Mouse (Mus musculus) right cerebral cortex, postnatal 25 days (tissue): Measurements from ENCODE around the gene Vmn2r62.
"Not testable (repeated sequence)": the region's sequence is repeated elsewhere in the genome, so short reads cannot be mapped to it uniquely, and the experiment has no call there.

Source experiments
- DNase-seq: peaks from one replicate; pipeline ENCODE4 v3.0.0; 2022

The Vmn2r62 gene

DNA sequence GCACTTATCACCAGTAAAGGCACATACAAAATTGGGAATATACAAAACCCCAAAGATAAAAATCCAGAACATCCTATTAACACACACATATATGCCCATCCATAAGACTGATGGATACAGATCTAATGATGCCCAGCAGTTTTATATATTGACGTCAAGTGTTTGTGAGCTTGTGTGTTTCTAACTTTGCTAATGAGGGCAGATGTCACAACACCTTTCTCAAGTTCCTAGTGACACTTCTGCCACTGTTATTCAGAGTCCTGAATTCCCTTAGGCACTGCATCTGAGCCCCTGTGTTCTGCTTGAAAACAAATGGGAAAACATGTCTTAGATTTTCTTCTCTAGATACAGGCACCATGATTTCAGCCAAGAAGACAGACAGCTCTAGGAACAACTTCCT, at the start of gene Vmn2r62:
Gene Vmn2r62 (minus strand): TSS at position 101 of the 400 bp plus-strand sequence.
- DNase-seq = not testable (repeated sequence)

DNA sequence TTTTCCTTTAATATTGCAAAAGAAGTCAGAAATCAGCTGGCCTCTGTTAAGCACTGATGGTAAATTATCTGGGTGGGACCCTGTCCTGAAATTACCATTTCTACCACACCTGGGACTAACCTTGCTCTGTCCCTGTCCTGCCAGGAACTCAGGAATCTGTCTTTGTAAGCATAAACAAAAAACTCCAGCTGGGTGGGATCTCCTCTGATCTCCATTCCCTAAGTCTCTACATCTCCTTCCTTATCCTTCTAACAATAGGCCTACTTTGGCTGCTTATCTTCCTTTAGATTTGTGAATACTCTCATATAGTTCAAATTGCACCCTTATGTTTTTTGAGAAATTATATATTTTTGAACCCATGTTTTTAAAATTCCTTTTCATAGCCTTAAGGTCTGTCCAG, 45.0 kb upstream of the Vmn2r62 start:
- DNase-seq = not testable (repeated sequence)

DNA sequence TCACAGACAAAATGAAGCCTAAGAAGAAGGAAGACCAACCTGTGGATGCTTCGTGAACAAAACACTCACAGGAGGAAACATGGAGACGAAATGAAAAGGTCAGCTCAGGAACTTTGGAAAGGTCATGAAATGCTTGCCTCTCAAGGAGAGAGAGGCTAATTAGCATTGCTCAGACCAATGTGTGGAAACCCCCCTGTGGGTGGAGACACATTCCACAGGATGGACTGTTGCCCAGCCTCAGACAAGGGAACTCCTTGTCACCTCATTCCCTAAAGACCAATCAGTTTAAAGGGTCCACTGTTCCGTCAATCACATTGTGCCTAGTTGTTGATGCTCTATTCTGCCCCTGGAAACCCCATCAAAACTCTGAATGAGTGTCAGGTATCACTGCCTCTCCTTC, 38.9 kb upstream of the Vmn2r62 start:
- DNase-seq = no peak

DNA sequence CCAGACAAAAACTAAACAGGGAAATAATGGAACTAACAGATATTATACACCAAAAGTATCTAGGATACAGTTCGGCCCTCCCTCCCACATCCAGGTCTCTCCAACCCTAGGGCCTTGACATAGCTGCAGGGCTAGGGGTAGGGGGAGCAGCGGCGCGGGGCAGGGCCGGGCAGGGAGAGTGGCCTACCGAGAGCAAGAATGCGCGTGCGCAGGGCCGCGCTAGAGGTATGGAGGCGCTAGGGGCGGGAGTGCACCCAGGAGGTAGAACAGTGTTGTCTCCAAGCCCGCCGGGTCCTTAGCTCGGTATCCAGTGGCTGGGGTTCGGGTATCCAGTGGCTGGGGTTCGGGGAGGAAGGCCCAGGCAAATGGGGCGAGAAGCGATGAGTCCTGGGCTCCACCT, 43.5 kb downstream of the Vmn2r62 start:
- DNase-seq = no peak

DNA sequence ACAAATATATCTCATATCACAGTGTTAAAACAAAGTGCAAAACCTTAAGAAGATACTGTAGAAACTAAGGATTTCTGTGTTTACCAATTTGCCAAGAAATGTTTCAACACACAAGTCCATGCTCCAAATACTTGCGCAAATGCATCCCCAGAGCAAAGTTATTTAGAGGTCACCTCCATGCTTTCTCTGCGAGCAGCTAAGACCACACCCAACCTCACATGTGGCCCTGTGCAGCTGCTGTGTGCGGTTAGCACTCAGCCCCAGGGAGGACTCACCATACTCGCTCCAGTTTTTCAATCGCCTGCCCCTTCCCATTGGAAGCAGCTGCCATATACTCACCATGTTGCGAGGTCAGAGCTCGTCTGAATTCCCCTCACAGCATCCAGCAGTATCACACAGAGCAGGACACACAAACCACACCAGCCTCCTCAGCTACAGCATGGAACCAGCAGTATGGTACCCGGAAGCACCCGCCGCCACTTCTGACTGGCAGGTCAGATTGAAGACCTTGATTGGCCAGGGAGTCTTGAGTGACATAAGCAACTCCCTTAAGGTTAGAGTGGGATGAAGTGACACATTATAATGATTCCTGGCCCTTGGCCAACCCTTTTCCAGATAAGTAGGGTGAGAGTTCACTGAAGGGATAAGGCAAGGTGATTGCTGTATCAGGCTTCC, 54.7 kb downstream of the Vmn2r62 start:
- DNase-seq = no peak

DNA sequence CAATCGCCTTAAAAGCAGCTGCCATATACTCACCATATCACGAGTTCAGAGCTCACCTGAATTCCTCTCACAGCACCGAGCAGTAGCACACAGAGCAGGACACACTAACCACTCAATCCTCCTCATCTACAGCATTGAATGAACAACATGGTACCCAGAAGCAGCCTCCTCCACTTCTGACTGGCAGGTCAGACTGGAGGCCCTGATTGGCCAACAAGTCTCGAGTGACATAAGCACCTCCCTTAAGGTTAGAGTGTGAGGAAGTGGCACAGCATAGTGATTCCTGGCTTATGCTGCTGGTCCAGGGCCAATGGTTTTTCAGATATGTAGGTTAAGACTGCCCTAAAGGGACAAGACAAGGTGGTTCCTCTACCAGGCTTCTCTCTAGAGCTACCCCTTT, 66.4 kb downstream of the Vmn2r62 start, which contains the start of gene Gm17067:
Gene Gm17067 (minus strand): TSS at position 101 of the 400 bp plus-strand sequence.
- not testable (repeated sequence) for DNase-seq
